Mouse (Mus musculus) lung, adult 2 months (tissue): ENCODE data around the gene Etv4.

Experiments used
- CTCF ChIP-seq: fragments of 200-500 bp; IDR thresholded peaks from 2 replicates; pipeline ENCODE4 v1.5.1; 2011; ENCODE audit warnings: mild to moderate bottlenecking, low read length, control low read depth; ENCODE audit not compliant: insufficient read depth
- POLR2A ChIP-seq: fragments of 200-500 bp; IDR thresholded peaks from 2 replicates; pipeline ENCODE4 v1.6.1; 2011; ENCODE audit warnings: low read depth, mild to moderate bottlenecking, control low read depth, low read length, borderline replicate concordance; ENCODE audit errors: extremely low read depth

- TF ChIP-seq CTCF, result no peak
- no peak for TF ChIP-seq POLR2A
These were observed 34.7 kb upstream of the Etv4 start for GRCm38 (mm10) chr11:101819853-101820252.
